Mouse (Mus musculus): ENCODE results near the gene Gm38392. TPM values are rescaled to one million over a fixed set of nuclear protein-coding genes. Genes with fewer than 3 reads are reported as not detected.
A peak's percentile ranks its signal among the peaks of the same experiment; 100 is the strongest.
"Not testable (repeated sequence)": the region's sequence is repeated elsewhere in the genome, so short reads cannot be mapped to it uniquely, and the experiment has no call there.

Gene Gm38392
- total RNA-seq, 2 experiments from 2014 or later: 0.65 to 1.4 TPM

- no peak for DNase-seq (ENCODE audit: low spot score in 2 of 2)
These were observed 7.0 kb downstream of the Gm38392 start for GRCm38 (mm10) chr3:88280035-88280434.

DNA sequence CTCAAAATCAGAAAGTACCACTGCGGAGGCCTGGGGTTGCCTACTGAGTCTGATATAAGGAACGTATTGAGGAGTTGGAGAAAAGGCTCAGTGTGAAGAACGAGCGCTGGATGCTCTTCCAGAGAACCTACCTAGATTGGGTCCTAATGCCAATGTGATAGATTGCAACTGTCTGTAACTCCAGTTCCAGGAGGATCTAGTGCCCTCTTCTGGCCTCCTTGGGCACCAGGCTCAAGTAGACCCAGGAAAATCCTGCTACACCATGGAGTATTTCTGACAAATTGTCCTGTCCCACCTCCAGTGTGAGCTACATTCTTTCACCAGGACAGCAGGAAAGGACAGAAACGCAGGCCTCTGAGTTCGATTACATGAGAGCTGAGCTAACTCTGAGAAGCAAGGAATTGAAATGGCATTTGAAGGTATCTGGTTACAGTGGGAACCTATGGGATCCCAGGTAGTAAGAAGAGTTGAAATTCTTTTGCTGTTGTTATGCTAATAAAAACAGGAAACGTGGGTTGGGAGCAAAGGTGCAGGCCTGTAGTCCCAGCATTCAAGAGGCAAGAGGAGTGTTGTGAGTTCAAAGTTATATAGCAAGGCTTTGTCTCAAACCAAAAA, 10.4 kb downstream of the Gm38392 start:
- DNase-seq (ENCODE audit: low spot score in 2 of 2): no peak

DNA sequence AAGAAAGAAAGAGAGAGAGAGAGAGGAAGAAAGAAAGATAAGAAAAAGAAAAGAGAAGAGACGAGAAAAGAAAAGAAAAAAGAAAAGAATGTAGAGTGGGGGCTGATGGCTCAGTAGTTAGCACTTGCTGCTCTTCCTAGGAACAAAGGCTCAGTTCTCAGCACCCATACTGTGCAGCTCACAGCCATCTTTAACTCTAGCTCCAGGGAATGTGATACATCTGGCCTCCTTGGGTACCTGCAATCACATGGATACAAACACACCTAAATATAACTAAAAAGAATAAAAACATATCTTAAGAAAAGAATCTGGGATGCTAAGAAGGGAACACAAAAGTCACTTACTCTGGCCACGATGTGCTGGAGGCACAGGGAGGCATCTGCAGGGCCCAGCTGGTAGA, 10.9 kb downstream of the Gm38392 start:
- DNase-seq (ENCODE audit: low spot score in 2 of 2): no peak

DNA sequence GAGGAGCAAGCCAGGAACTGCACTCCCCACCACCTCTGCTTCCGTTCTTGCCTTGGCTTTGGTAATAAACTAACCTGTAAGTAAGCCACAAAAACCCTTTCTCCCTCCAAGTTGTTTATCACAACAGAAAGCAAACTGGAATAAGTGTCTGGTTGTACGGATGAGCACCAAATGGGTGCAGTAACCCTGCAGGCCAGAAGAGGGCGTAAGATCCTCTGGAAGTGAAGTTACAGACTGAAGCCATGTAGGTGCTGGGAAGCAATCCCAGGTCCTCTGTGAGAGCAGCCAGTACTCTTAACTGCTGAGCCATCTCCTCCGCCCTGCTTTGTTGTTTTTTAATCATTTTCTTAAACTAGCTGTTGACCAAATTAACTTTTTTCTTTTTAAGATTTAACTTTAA, 13.0 kb downstream of the Gm38392 start:
- DNase-seq (ENCODE audit: low spot score in 2 of 2): no peak

GRCm38 (mm10) chr3:88271859-88272258, 15.2 kb downstream of the Gm38392 start:
- no peak for DNase-seq (ENCODE audit: low spot score in 2 of 2)

- DNase-seq (ENCODE audit: low spot score in 2 of 2): not testable (repeated sequence)
These were observed 15.7 kb downstream of the Gm38392 start for GRCm38 (mm10) chr3:88271298-88271697.

- DNase-seq (ENCODE audit: low spot score in 2 of 2): no peak
These were observed 18.0 kb downstream of the Gm38392 start for GRCm38 (mm10) chr3:88268991-88269390.

GRCm38 (mm10) chr3:88268014-88268413, 19.0 kb downstream of the Gm38392 start:
- DNase-seq (ENCODE audit: low spot score in 2 of 2): not testable (repeated sequence)

GRCm38 (mm10) chr3:88262346-88262745, 24.7 kb downstream of the Gm38392 start:
- no peak for DNase-seq (ENCODE audit: low spot score in 2 of 2)

DNA sequence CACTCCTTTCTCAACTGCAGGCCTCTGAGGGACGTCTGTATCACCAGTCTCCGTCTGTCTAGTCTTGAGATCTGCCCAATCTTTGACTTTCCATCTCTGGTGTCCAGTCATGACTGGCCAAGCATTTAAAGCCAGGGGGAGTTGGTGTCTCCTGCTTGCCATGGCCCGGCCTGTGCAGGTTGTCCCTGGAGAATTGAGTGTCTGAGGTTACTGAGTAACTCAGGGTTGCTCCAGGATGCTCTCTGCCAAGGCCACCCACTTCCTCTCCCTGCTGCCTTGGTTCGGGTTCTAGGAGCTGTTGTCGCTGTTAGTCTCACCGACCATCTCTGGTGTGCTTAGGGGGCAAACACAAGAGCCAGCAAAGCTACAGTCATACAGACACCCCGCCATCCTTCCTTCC, 30.6 kb downstream of the Gm38392 start:
- DNase-seq (ENCODE audit: low spot score in 2 of 2): no peak

DNA sequence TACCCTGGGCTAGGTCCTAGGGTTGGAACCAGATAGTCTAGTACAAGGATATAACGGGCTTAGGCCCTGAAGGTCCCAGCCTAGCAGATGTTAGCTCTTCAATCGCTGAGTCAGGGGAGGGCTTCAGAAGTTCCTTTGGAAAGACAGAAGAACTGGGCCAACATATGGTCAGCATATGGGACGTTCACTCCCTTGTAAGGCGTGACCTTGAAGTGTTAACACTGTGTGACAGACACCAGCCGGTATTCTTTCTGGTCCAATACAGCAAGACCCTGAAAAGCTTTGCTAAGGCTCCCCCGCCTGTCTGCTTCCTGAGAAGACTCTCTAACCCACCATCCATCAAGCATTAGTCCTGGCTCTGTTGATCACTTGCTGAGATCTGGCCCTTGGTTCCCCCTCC, 31.1 kb downstream of the Gm38392 start:
- DNase-seq (ENCODE audit: low spot score in 2 of 2): no peak

DNA sequence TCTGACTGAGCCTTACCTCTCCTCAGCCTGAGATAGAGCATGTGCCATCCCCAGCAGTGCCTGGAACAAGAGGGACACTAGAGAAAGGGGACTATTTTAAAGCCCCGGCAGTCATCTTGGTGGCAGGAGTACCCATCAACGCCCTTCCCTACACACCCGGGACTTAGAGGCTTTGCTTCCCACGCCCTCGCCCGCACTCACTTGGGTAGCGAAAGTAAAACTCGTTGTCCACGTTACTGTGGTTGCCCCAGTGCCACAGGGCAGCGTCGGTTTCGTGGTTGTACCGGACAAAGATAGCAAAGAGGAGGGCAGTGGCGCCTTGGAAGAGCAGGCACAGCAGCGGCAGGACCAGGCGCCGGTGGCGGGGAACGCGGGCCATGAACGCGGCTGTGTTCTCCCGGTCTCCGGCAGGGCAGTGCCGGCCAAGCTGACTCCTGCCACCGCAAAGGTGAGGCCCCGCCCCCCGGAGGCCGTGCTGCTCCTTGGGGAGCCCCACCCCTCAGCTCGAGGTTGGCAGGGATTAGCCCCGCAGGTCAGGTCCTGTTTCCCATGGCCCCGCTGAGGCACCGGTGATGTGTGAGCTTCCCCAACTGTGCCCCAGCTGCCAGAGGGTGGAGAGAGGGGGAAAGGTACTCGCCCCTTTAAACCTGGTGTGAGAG, 32.6 kb downstream of the Gm38392 start, which contains the start of gene Rhbg:
Gene Rhbg, minus strand, starts transcription at position 442 of the 659 bp plus-strand sequence.
- DNase-seq (ENCODE audit: low spot score in 2 of 2): no peak

GRCm38 (mm10) chr3:88252739-88253138, 34.3 kb downstream of the Gm38392 start:
- no peak for DNase-seq (ENCODE audit: low spot score in 2 of 2)

- DNase-seq (ENCODE audit: low spot score in 2 of 2): no peak
These were observed 38.6 kb downstream of the Gm38392 start for GRCm38 (mm10) chr3:88248406-88248805.

GRCm38 (mm10) chr3:88247666-88248065, 39.3 kb downstream of the Gm38392 start:
- DNase-seq (ENCODE audit: low spot score in 2 of 2): no peak

DNA sequence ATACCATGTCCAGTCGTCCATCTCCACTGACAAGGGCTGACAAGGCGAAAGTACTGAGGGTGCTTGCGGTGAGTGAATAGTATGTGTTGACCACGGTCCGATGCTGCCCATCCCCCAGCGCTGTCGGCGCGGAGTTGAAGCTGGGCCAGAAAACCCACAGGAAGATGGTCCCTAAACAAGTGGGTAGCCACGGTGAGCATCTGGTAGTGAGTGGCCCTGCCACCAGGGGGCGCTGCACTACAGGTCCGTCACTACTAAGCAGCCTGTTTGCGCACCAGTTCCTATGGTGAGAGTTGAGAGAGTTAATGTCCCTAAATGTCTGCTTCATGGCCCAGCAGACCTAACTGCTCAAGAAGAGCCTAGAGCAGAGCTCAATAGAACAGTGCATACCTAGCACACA, 41.2 kb downstream of the Gm38392 start:
- peak; percentile 50 to 65 for DNase-seq (ENCODE audit: low spot score in 2 of 2)

GRCm38 (mm10) chr3:88244071-88244470, 42.9 kb downstream of the Gm38392 start:
- peak in 1 of 2 experiments; percentile 20 for DNase-seq (ENCODE audit: low spot score in 2 of 2)

DNA sequence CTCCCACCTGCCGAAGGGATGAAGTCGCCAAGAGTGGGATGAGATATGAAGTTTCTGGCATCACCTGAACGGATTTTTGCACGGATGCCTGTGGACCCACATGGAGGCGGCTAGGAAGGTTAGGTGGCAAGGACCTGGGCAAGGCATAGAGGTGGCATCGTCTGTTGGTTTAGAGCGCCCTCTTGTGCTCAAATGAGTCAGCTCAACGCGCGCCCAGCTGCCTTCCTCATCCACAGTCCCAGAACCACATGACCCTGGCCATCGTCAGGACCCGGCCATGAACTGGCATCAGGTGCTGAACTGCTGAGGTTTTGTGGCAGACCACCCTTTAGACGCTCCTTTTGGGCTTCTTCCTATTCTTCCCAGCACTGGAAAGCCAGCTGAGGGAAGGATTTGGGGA, 44.5 kb downstream of the Gm38392 start:
- DNase-seq (ENCODE audit: low spot score in 2 of 2): peak; percentile 49 to 50

GRCm38 (mm10) chr3:88241045-88241786, 45.8 kb downstream of the Gm38392 start:
- DNase-seq (ENCODE audit: low spot score in 2 of 2): no peak

DNA sequence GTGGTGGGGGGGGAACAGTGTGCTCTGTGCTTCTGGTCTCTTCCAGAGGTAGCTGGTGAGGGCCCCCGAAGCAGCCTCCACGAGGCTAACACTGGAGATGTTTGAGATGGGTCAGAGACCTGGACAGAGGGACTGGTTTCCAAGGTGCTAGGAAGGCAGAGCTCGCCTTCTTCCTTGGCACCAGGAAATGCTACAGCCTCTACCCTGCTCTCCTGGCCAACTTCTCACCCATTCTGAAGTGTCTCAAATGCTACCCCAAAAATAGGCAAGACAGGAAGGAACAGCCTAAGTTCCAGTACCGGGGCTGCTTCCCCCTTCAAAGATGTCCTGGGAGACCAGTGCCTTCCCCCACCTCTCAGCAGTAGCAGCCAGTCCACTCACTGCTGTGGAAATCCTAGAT, 47.6 kb downstream of the Gm38392 start:
- no peak for DNase-seq (ENCODE audit: low spot score in 2 of 2)

- no peak for DNase-seq (ENCODE audit: low spot score in 2 of 2)
These were observed 48.1 kb downstream of the Gm38392 start for GRCm38 (mm10) chr3:88238866-88239391.
